Mouse (Mus musculus): Measurements from ENCODE around the gene Peg10.
"Not testable (repeated sequence)": the region's sequence is repeated elsewhere in the genome, so short reads cannot be mapped to it uniquely, and the experiment has no call there.

Gene Peg10

DNA sequence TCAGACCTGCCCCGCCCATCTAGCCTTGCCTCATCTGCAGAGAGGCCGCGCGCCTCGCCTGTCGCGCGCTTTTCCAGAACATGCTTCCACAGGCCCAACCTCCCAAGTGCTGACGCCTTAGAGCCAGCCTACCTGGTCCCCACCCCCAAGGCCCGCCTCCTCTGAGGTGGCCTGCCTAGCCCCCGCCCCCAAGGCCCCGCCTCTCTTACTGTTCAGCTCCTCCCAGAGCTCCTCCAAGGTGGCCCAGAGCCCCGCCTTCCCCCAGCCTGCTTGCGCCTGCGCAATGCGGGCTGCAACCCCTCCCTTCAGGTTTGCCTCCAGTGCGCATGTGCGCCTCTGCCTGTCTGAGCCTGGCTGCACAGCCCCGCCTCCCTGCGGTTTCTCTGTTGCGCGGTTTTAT lies 2.0 kb downstream of the Peg10 start:
- peak; percentile 97 for DNase-seq

DNA sequence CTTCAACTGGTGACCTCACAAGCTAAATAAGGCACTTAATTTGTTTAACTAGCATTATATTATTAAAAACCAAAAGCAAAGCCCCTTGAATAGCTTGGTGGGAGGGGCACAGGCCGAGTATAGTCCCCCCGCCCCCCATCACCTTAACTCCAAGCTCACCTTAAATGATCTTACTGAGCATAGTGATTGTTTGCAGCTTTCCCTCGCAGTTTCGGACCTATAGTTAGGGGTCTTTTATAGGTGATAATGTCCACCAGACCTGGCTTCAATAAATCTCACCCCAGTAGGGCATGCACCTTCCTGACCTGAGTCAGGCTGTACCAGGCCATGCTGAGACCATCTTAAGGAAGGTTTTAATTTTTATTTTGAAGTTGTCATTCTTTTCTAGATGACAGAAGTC lies 4.2 kb downstream of the Peg10 start:
- DNase-seq = no peak

DNA sequence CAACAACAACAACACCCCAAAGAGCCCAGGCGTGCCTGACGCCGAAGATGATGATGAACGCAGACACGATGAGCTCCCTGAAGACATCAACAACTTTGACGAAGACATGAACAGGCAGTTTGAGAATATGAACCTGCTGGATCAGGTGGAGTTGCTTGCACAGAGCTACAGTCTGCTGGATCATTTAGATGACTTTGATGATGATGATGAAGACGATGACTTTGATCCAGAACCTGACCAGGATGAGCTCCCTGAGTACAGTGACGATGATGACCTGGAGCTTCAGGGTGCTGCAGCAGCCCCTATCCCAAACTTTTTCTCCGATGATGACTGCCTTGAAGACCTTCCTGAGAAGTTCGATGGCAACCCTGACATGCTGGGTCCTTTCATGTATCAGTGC lies 7.2 kb downstream of the Peg10 start:
- DNase-seq = no peak

DNA sequence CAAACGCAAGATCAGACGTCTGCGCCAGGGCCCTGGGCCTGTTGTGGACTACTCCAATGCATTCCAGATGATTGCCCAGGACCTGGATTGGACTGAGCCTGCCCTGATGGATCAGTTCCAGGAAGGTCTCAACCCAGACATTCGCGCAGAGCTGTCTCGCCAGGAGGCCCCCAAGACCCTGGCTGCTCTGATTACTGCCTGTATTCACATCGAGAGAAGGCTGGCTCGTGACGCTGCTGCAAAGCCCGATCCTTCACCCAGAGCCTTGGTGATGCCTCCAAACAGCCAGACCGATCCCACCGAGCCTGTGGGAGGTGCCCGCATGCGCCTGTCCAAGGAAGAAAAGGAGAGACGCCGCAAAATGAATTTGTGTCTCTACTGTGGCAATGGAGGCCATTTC lies 7.8 kb downstream of the Peg10 start:
- DNase-seq = no peak

DNA sequence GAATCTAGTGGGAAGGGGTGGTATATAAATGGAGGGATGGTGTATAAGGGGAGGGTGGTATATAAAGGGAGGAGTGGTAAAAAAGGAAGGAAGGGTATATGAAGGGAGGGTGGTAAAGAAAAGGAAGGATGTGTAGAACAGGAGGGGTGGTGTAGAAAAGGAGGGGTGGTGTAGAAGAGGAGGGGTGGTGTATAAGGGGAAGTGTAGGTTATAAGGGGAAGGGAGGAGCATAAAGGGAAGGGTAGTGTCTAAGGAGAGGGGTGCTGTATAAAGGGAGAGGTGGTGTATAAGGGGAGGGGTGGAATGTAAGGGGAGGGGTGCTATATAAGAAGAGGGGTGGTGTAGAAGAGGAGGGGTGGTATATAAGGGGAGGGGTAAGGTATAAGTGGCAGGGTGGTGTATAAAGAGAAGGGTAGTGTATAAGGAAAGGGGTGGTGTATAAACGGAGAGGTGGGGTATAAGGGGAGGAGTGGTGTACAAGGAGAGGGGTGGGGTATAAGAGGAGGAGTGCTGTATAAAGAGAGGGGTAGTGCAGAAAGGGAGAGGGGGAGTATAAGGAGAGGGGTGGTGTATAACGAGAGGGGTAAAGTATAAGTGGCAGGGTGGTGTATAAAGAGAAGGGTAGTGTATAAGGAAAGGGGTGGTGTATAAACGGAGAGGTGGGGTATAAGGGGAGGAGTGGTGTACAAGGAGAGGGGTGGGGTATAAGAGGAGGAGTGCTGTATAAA lies 14.5 kb downstream of the Peg10 start:
- not testable (repeated sequence) for DNase-seq

DNA sequence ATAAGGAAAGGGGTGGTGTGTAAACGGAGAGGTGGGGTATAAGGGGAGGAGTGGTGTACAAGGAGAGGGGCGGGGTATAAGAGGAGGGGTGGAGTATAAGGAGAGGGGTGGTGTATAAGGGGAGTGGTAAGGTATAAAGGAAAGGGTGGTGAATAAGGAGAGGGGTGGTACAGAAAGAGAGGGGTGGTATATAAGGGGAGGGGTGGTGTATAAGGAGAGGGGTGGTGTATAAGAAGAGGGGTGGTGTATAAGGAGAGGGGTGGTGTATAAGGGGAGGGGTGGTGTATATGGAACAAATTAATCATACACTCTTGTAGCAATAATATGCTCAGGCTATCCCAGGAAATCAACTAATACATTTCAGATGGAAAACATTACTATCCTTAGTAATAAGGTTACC lies 15.1 kb downstream of the Peg10 start:
- no peak for DNase-seq

DNA sequence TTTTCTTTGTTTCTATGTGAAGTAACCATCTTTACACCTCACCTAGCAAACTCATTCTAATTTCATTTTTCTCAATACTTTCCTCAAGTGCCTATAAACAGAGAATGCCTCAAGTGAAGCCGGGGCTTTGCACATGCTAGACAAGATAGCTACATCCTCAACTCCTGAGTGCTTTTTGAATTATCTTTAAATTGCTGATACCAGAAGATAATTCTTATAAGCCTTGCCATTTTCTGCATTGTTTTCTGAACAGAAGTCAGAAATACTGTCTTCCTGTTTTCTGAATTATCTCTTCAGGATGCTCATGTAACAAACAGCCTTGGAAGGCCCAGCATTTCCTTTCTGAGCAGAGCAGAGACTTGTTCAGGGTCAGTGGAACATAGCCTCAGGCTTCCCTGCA lies 49.2 kb downstream of the Peg10 start:
- DNase-seq = no peak

GRCm38 (mm10) chr6:4797317-4797716 lies 50.2 kb downstream of the Peg10 start:
- not testable (repeated sequence) for DNase-seq

GRCm38 (mm10) chr6:4798382-4798781 lies 51.3 kb downstream of the Peg10 start:
- DNase-seq = no peak

DNA sequence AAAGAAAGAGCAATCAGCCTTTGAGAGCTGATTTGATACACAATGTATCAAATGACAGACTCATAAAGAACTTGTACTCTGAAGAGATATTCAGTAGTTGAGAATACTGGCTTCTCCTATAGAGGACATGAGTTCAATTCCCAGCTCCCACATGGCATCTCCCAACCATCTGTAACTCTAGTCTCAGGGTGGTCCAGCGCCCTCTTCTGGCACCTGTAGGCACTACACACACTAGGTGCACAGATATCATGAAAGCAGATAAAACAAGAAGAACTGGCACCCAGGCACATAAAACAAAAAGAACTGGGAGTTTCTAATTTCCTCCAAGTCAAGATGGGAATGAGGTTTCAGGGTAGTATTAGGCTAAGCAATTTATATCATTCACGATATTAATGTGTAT lies 52.3 kb downstream of the Peg10 start:
- DNase-seq = no peak

- peak; percentile 2 for DNase-seq
Observed at GRCm38 (mm10) chr6:4806981-4807380, 59.9 kb downstream of the Peg10 start.

Measured in lung, postnatal 10 days (tissue).